Mouse (Mus musculus) heart, embryonic 12.5 days (tissue): ENCODE measurements around the gene Hsdl2. TPM values are rescaled to one million over a fixed set of nuclear protein-coding genes. Genes with fewer than 3 reads are reported as not detected.
"Not testable (repeated sequence)": the region's sequence is repeated elsewhere in the genome, so short reads cannot be mapped to it uniquely, and the experiment has no call there.

Experiments
- ATAC-seq: fragments of 200-750 bp; cut with Nextera tagmentation; 2 replicates; pipeline ENCODE4 v1.8.0; 2017; ENCODE audit warnings: moderate TSS enrichment, moderate library complexity; ENCODE audit not compliant: insufficient number of reproducible peaks, low FRiP score
- H3K27ac ChIP-seq: fragments of 300-500 bp; sonication (generic); 2 replicates; pipeline ENCODE4 v1.5.1; 2016; ENCODE audit warnings: mild to moderate bottlenecking, moderate library complexity; ENCODE audit not compliant: poor library complexity, severe bottlenecking
- H3K27me3 ChIP-seq: fragments of 300-500 bp; sonication (generic); replicated peaks from 2 replicates; pipeline ENCODE4 v1.6.1; 2016; ENCODE audit warnings: mild to moderate bottlenecking, moderate library complexity
- H3K36me3 ChIP-seq: fragments of 300-500 bp; sonication (generic); 2 replicates; pipeline ENCODE4 v1.6.1; 2016; ENCODE audit warnings: mild to moderate bottlenecking, moderate library complexity
- H3K4me1 ChIP-seq: fragments of 300-500 bp; sonication (generic); replicated peaks from 2 replicates; pipeline ENCODE4 v1.6.1; 2016; ENCODE audit warnings: mild to moderate bottlenecking
- H3K4me2 ChIP-seq: fragments of 300-500 bp; sonication (generic); 2 replicates; pipeline ENCODE4 v1.6.1; 2016; ENCODE audit warnings: mild to moderate bottlenecking, moderate library complexity
- H3K4me3 ChIP-seq: fragments of 300-500 bp; sonication (generic); 2 replicates; pipeline ENCODE4 v1.5.1; 2016; ENCODE audit warnings: mild to moderate bottlenecking
- H3K9ac ChIP-seq: fragments of 300-500 bp; sonication (generic); 2 replicates; pipeline ENCODE4 v1.6.1; 2016; ENCODE audit warnings: mild to moderate bottlenecking, moderate library complexity
- H3K9me3 ChIP-seq: fragments of 300-500 bp; sonication (generic); replicated peaks from 2 replicates; pipeline ENCODE4 v1.6.1; 2016; ENCODE audit warnings: mild to moderate bottlenecking, moderate library complexity
- WGBS: fragments of 180-500 bp; shearing (Covaris S2); methylation state at CpG from one replicate; pipeline ENCODE4 v1.1.7; 2016; 5-methylcytosine and 5-hydroxymethylcytosine counted together
- polyA plus RNA-seq: library from polyadenylated mRNA; unstranded; fragments of >200 nt; fragmentation: Nextera tagmentation; extraction: Ambion mirVana; gene quantifications from 2 replicates; pipeline ENCODE4 v1.2.1, GENCODE M21; 2016

Gene Hsdl2
- polyA plus RNA-seq, 1 experiment from 2014 or later, result 37.7 TPM

DNA sequence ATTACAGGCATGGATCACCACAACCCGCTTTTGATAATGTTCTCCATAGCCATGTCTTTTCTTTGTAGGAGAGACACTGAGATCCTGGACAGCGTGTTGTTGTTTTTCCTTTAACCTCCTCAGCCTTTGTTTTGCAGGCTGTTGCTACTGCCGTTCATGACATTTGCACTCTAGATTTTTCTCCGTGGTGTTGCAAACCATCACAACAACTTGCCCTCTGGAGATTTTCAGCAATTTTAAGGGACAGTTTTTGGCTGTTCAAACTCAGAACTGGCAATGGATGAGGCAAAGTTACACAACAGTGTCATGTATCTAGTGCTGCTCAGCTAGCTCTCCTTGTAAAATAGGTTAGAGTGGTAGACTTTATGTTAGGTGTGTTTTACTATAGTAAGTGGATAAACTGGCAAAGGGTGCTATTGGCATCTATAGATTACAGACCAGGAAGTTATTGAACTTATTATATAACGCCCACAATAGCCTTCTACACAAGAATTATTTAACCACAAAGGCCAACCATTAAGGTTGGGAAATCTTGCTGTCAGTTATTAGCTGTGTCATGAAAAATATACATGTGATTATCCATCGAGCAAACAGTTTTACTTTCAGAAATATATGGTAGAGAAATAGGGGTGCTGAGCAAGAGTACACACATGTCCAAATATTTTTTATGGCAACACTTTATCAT is 13.6 kb upstream of the Hsdl2 start:
- H3K27ac ChIP-seq, result no peak overlapping the region
- no peaks in the 10 kb centered on the region for H3K36me3 ChIP-seq
- H3K9me3 ChIP-seq, result peaks cover 4% of the 10 kb centered on the region
- no peak overlapping the region for H3K9ac ChIP-seq
- no peak overlapping the region for H3K4me3 ChIP-seq
- no peak for ATAC-seq
- WGBS, result 75% methylated on average over 6 of the region's 6 CpGs
- no peaks in the 10 kb centered on the region for H3K27me3 ChIP-seq
- H3K4me2 ChIP-seq, result no peak overlapping the region
- H3K4me1 ChIP-seq, result no peaks in the 10 kb centered on the region

- Histone ChIP-seq H3K27ac (no peak overlapping the region), H3K9ac (no peak overlapping the region), H3K9me3 (peaks cover 4% of the 10 kb centered on the region), H3K27me3 (no peaks in the 10 kb centered on the region), H3K4me1 (no peaks in the 10 kb centered on the region), H3K36me3 (no peaks in the 10 kb centered on the region), H3K4me2 (no peak overlapping the region), H3K4me3 (no peak overlapping the region)
- no peak for ATAC-seq
- 4% methylated on average over 7 of the region's 7 CpGs for WGBS
Observed at GRCm38 (mm10) chr4:59569538-59569937, 11.8 kb upstream of the Hsdl2 start.

- not testable (repeated sequence) for H3K4me2 ChIP-seq, ATAC-seq, H3K9ac ChIP-seq, H3K4me1 ChIP-seq, H3K27me3 ChIP-seq, H3K36me3 ChIP-seq, H3K4me3 ChIP-seq, H3K27ac ChIP-seq, H3K9me3 ChIP-seq
- WGBS, result 86% methylated on average over 8 of the region's 8 CpGs
Observed at GRCm38 (mm10) chr4:59570519-59570918, 10.8 kb upstream of the Hsdl2 start.

DNA sequence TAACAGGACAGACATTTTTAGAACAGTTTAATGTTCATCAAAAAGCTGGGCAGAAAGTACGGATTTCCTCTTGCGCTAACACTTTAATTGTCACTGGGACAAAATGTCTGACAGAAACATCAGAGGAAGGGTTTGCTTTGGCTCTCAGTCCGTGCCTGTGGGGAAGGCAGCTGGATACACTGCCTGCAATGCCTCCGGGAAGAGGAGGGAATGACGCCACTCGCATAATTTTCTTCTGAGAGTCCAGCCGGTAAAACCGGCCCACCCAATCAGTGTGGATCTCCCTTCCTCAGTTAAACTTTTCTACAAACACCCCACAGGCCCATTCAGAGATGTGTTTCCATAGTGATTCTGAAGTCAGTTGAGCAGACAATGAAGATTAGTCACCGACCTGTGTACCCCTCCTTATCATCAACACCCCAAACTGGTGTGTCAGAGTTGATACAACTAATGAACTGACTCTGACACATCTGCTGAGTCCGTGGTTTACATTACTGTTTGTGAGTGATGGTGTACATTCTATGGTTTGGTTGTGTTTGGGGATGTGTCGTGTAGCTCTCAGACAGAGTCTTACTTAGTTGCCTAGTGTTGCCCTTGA is 8.7 kb upstream of the Hsdl2 start:
- H3K9ac ChIP-seq, result no peak overlapping the region
- 79% methylated on average over 11 of the region's 11 CpGs for WGBS
- no peaks in the 10 kb centered on the region for H3K27me3 ChIP-seq
- no peaks in the 10 kb centered on the region for H3K36me3 ChIP-seq
- H3K9me3 ChIP-seq, result no peaks in the 10 kb centered on the region
- H3K4me2 ChIP-seq, result no peak overlapping the region
- no peak overlapping the region for H3K27ac ChIP-seq
- no peaks in the 10 kb centered on the region for H3K4me1 ChIP-seq
- no peak for ATAC-seq
- no peak overlapping the region for H3K4me3 ChIP-seq

GRCm38 (mm10) chr4:59575184-59575958 is 6.0 kb upstream of the Hsdl2 start:
- no peak overlapping the region for H3K4me3 ChIP-seq
- peaks cover 4% of the 10 kb centered on the region for H3K4me1 ChIP-seq
- no peak overlapping the region for H3K4me2 ChIP-seq
- ATAC-seq, result no peak
- 83% methylated on average over 11 of the region's 11 CpGs for WGBS
- no peaks in the 10 kb centered on the region for H3K9me3 ChIP-seq
- H3K36me3 ChIP-seq, result no peaks in the 10 kb centered on the region
- no peak overlapping the region for H3K9ac ChIP-seq
- H3K27ac ChIP-seq, result no peak overlapping the region
- no peaks in the 10 kb centered on the region for H3K27me3 ChIP-seq

DNA sequence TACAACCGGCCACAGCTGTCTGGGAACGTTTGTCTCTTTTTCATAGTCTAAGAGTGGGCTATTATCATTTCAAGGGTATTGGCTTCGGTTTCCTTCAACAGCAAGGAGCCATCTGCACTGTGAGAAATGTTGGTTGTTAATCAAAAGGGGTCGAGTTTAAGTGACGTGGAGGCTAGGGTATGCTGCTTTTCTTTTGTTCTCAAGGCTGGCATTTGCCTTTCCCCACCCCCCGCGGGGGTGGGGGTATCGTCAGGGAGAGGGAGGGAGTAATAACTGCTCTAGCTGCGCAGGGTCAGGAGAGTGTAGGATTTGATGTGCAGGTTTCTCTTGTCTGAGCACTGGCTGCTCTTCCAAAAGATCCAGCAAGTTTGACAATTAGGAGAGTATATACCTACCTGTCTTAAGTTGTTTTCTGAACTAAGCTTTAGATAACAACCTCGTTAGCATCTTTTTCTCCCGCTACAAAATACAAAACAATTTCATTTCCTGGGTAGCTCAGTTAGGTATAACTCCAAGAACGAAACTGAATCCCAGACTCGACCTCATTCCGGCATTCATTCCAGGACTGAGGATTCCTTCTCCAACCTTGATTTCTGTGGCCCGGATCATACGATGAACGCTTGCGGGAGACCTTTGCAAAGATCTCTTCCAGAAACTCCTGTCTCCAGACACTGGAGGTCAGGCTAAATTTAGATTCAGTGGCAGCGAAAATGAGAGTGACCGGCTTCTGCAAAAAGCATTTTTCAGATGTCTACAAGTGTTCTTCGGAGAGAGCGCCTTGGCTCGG is 675 bp upstream of the Hsdl2 start:
- Histone ChIP-seq H3K27ac (peak overlapping the region; percentile 89), H3K9me3 (no peaks in the 10 kb centered on the region), H3K4me1 (peaks cover 13% of the 10 kb centered on the region), H3K9ac (peak overlapping the region; percentile 76), H3K27me3 (no peaks in the 10 kb centered on the region), H3K4me3 (peak overlapping the region; percentile 78), H3K4me2 (peak overlapping the region; percentile 70), H3K36me3 (no peaks in the 10 kb centered on the region)
- WGBS, result under 1% methylated on average over 23 of the region's 23 CpGs
- ATAC-seq, result peak; percentile 39; the same call in 1 of the 2 replicates

DNA sequence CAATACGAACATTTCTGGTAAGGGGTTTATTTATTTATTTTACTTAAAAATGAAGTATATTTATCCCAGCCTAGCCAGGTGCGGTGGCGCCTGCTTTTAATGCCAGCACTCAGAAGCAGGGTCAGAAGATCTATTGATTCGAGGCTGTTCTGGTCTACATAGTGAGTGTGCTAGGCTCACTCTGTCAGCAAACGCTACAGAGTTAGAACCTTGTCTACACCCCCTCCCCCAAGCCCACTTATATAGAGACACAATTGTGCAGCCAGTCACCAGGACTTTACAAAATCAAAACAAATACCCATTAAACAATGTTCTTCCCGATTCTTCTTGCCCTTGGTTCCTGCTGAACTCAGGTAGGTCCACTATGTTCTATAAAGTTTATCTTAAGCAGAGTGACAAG is 823 bp downstream of the Hsdl2 start:
- peak overlapping the region; percentile 76 for H3K9ac ChIP-seq
- peak overlapping the region; percentile 70 for H3K4me2 ChIP-seq
- peak overlapping the region; percentile 78 for H3K4me3 ChIP-seq
- WGBS, result 25% methylated on average over 6 of the region's 6 CpGs
- no peaks in the 10 kb centered on the region for H3K9me3 ChIP-seq
- H3K27ac ChIP-seq, result no peak overlapping the region
- no peaks in the 10 kb centered on the region for H3K27me3 ChIP-seq
- ATAC-seq, result no peak
- H3K4me1 ChIP-seq, result peaks cover 13% of the 10 kb centered on the region
- no peaks in the 10 kb centered on the region for H3K36me3 ChIP-seq

- Histone ChIP-seq H3K27ac (no peak overlapping the region), H3K9me3 (no peaks in the 10 kb centered on the region), H3K4me2 (no peak overlapping the region), H3K4me1 (peaks cover 11% of the 10 kb centered on the region), H3K4me3 (no peak overlapping the region), H3K36me3 (no peaks in the 10 kb centered on the region), H3K9ac (no peak overlapping the region), H3K27me3 (no peaks in the 10 kb centered on the region)
- ATAC-seq, result no peak
- WGBS, result 85% methylated on average over 5 of the region's 5 CpGs
Observed at GRCm38 (mm10) chr4:59585097-59585496, 3.7 kb downstream of the Hsdl2 start.

DNA sequence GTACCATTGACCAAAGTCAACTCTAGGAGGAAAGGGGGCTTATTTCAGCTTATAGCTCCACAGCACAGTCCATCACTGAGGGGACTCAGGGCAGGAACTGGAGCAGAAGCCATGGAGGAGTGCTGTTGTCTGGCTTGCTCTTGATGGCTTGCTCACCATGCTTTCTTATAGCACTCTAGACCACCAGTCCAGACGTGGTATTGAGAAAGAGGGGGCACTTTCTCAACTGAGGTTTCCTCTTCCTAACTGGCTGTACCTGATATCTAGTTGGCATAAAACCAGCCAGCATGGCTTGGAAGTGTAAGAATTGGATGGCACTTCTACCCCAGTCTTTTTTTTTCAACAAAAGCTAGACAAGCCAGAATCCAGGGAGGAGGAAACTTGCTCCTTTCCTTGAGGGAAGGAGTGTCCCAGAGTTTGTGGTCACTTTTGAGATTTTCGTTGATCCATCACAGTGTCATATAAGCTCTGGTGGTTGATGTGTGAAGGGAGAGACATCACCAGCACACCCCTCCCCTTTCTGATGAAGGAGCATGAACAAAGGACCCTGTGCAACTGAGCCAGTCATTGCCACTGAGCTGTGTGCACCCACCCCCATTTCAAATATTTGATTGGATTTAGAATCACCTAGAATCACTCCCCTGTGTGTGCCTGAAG is 6.0 kb downstream of the Hsdl2 start:
- Histone ChIP-seq H3K4me1 (0 out of 2 replicates have a peak, but pooled peaks cover 4% of the 10 kb centered on the region), H3K36me3 (no peaks in the 10 kb centered on the region), H3K27ac (no peak overlapping the region), H3K27me3 (no peaks in the 10 kb centered on the region), H3K9ac (no peak overlapping the region), H3K9me3 (no peaks in the 10 kb centered on the region), H3K4me3 (no peak overlapping the region), H3K4me2 (no peak overlapping the region)
- WGBS, result 58% methylated on average over 2 of the region's 2 CpGs
- no peak for ATAC-seq

GRCm38 (mm10) chr4:59587872-59588226 is 6.5 kb downstream of the Hsdl2 start:
- Histone ChIP-seq H3K4me1 (0 out of 2 replicates have a peak, but pooled peaks cover 4% of the 10 kb centered on the region), H3K9ac (no peak overlapping the region), H3K4me2 (no peak overlapping the region), H3K9me3 (no peaks in the 10 kb centered on the region), H3K36me3 (no peaks in the 10 kb centered on the region), H3K27ac (no peak overlapping the region), H3K27me3 (no peaks in the 10 kb centered on the region), H3K4me3 (no peak overlapping the region)
- 88% methylated on average over 1 of the region's 1 CpGs for whole genome bisulfite sequencing
- no peak for ATAC-seq
